Mouse (Mus musculus) c-Kit-positive CD71-positive TER-119-negative erythroid progenitor cells, embryonic 14.5 days (primary cell): ENCODE measurements at regions not wholly inside any gene's neighbourhood (a gene's known extent, or its start where the extent isn't known, plus 50 kb on each side); places are given as distances from the start of the nearest gene placed in this dataset.

ENCODE experiments used
- DNase-seq: peaks from one replicate; pipeline ENCODE4 v3.0.0-alpha.2; 2013; ENCODE audit warnings: low read depth

DNA sequence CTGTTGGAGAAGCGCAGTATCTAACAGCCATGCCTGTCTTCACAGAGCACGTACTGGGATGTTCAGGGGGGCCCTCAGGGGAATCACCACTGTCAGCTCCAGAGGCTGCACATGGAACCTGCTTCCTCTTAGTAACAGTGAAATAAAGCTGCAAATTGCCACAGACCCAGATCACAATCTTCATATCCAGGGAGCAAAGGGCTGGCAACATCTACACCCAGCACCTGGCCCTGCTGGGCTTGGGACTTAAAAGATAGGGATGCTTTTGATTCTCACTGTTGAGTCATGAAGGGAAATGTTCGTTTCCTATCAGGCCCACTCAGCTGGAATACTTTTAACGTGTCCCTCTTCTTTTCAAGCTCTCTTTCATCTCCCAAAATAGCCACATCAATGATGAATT lies 322.4 kb upstream of the Trib2 start:
- no peak for DNase-seq

GRCm38 (mm10) chr12:16137801-16138200 lies 321.1 kb upstream of the Trib2 start:
- no peak for DNase-seq

- DNase-seq: no peak
Observed at GRCm38 (mm10) chr12:16136214-16136671, 319.5 kb upstream of the Trib2 start.

GRCm38 (mm10) chr12:16135602-16136213 lies 319.0 kb upstream of the Trib2 start:
- no peak for DNase-seq

GRCm38 (mm10) chr12:16134446-16134845 lies 317.7 kb upstream of the Trib2 start:
- no peak for DNase-seq

DNA sequence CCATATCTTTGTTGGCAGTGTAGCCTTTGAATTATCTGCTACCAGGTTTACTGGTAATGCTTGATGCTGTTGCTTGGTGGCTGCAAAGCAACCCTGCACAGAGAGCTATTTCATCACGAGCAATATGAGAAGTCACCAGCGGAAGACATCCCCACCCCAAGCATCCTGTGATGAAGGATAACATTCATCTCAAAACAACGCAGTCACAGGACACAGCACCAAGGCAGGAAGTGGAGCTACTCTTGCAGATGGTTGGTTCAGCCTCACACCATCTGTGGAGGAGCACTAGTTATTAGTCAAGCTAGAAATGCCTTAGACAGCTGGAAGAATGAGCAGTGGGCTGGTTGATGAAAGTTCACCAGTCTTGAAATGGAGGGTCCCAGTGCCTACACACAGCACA lies 316.5 kb upstream of the Trib2 start:
- no peak for DNase-seq

- no peak for DNase-seq
Observed at GRCm38 (mm10) chr12:16131740-16132077, 315.0 kb upstream of the Trib2 start.

DNA sequence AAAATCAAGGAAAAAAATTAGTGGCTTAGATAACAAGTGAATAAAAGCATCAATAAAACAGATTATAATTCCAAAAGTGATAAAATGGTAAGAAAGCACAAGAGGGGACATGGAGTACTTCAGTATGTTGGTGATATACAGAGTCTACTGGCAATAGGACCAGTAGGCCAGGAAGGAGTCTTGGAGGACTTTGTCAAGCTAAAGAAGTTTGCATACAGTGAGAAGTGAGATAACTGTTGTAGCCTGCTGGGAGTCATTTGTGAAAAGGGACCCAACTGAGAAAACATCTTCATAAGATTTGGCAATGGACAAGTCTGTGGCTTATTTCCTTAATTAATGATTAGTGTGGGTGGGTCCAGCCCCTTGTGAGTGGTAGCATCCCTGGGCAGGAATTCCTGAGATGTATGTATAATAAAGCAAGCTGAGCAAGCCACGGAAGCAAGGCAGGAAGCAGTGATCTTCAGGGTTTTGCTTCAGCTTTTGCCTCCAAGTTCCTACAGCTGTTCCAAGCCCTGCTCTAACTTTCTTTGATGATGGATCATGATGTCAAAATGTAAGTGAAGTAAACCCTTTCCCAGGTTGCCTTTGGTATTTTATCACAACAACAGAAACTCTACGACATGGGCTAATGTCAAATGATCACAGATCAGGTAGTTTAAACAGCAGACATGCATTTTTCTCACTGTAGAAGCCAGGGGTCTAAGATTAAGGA lies 314.5 kb upstream of the Trib2 start:
- DNase-seq: no peak

DNA sequence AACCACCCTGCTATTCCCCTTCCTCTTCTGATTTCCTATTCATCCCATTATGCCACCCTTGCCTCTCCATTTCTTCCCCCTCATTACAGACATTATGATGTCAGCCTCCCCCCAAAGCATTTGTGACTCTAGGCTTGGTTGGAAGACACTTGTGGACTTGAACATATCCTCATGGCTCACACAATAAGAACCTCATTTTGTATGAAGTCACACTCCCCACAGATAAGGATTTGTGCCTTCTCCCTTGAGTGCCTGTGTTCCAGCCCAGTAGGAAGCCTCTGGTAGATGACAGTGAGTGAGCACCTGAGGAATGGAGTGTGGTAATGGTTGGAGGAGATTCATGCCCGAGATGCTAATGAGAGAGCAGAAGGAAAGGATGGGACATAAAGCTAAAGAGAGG lies 313.9 kb upstream of the Trib2 start:
- DNase-seq: no peak

GRCm38 (mm10) chr12:16129923-16130322 lies 313.2 kb upstream of the Trib2 start:
- no peak for DNase-seq

GRCm38 (mm10) chr12:16129243-16129642 lies 312.5 kb upstream of the Trib2 start:
- no peak for DNase-seq

GRCm38 (mm10) chr12:16124906-16125305 lies 308.2 kb upstream of the Trib2 start:
- DNase-seq: no peak

DNA sequence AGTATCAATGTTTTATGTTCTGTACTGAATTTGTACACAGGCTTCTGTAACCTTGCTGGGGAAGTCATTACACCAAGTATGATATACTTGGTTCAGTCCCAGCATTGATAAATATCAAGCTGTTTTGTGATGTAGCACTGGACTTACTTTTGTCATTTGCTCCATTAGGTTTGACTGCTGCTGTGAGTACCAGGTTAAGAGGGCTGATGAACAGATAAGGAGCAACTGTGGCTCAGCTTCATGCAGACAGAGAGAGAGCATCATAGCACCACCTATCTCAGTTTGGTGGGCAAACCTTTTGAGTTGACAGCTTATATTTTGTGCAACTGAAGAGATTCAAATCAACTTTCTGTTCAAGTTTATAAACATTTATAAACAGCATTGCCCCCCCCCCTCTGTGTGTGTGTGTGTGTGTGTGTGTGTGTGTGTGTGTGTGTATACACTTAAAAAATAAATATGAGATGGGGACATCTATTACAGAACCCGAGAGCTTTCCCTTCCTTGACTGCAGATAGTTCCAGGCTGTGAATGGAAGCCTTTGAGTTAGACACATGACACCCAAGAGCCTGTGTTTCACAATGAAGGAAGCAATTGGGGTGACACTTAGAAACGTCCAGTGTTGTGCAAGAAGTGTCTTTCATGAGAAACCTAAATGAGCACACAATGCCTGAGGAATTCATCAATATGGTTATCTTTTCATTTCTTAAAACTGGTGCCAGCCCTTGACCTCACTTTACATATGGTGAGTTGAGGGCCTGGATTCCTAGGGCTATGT lies 305.8 kb upstream of the Trib2 start:
- DNase-seq: no peak

- no peak for DNase-seq
Observed at GRCm38 (mm10) chr12:16121787-16122186, 305.1 kb upstream of the Trib2 start.

- no peak for DNase-seq
Observed at GRCm38 (mm10) chr12:16118710-16119109, 302.0 kb upstream of the Trib2 start.

DNA sequence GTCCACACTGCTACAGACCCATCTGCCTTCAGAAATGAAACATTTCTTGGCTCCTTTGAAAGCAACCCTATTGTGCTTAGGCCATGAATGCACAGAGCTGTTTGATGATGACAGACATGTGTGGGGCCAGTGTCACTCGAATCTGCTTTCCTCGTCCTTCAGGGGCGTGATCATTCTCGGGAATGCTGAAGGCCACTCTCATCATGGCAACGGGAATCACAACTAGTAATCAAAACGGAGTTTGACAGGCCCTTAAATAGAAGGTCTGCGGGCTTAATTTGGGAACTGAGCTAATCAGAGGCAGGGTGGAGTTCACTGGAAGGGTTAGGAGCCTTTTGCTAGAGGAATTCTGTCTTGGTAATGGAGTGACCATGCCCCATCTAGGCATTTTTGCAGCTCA lies 290.2 kb upstream of the Trib2 start:
- no peak for DNase-seq

GRCm38 (mm10) chr12:16098840-16099239 lies 282.1 kb upstream of the Trib2 start:
- DNase-seq: no peak

DNA sequence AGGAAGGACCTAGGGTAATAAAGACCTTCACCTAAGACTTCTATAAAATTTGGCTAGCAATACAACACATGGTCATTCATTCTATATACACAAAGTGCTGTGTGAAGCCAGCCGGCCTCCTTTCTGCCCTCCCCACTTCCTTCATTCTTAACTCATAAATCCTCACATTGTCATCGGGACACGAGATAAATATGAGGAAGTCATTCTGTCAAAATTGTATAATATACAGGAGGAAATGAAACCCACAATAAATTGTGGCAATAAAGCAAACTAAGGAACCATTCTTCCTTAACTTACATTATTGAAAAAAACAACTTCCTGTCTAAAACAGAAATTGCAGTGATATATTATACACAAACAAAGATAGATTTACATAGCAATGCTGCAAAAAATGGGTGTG lies 275.9 kb upstream of the Trib2 start:
- no peak for DNase-seq

GRCm38 (mm10) chr12:16091336-16091735 lies 274.6 kb upstream of the Trib2 start:
- DNase-seq: no peak

DNA sequence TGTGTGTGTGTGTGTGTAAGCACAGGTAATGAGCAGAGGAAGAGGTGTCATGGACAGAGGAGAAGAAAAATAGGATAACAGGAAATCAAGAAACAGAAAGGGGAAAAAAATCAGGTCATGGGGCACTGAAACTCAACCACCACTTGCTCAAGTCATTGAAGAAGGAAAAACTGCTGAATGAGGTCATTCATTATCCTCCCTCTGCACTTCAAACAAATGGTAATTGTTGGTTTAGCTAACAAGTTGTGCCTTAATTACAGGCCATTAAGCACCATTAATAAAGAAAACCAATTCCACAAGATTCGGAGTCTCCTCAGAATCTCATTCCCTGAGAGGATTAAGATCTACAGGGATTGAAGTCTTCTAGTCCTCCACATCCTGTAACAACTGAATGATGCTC lies 266.5 kb upstream of the Trib2 start:
- DNase-seq: no peak

GRCm38 (mm10) chr12:16077215-16077614 lies 260.5 kb upstream of the Trib2 start:
- no peak for DNase-seq

DNA sequence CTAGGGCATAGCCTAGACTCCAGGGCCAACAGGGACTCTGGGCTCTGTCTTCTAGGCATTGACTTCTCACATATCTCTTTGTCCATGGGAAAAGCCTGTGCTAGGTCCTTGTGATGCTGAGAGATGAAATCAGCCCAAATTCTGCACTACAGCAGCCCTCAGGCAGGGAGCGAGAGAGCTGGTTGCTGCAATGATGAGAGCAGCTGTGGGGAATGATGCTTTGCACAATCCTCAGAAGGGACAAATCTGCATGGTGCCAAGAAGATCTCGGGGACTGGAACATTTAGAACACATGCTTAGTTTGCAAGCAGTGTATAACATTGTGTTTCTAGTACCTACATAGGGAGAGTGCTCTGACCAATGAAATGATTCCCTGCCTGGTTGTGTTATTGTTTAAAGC lies 259.2 kb upstream of the Trib2 start:
- DNase-seq: no peak

DNA sequence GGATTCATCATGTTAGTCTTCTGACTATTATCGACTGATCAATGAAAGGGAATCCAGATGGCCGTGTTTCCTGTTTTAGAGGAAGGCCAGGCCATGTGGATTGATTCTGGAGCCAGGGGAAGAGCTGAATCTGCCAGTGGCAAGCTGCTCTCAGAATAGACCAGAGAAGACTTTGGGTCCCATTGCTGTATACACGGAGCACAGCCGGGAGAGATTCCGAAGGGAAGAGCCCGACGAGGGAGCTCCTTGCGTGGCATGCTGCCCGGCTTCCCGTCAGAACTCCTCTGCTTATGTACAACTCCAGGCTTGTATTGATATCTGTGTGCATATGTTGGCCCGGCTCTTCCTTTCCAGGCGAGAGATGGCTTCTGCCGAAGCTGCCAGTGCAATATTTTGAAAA lies 252.2 kb upstream of the Trib2 start:
- DNase-seq: no peak
